Mouse (Mus musculus) ovary, adult 2 months (tissue): ENCODE results near the gene BC016579. TPM values are rescaled to one million over a fixed set of nuclear protein-coding genes. Genes with fewer than 3 reads are reported as not detected.

Experiments used
- polyA plus RNA-seq: library from polyadenylated mRNA; depleted of rRNA; stranded (reverse); fragments of >200 nt; gene quantifications from 2 replicates; pipeline ENCODE4 v1.2.3, GENCODE M21; 2012; rRNA removed

The BC016579 gene
- not detected in 2 replicates for polyA plus RNA-seq

GRCm38 (mm10) chr16:45653934-45654332 lies at the start of gene BC016579:
TSS of gene BC016579 (minus strand) at chr16:45654068.

DNA sequence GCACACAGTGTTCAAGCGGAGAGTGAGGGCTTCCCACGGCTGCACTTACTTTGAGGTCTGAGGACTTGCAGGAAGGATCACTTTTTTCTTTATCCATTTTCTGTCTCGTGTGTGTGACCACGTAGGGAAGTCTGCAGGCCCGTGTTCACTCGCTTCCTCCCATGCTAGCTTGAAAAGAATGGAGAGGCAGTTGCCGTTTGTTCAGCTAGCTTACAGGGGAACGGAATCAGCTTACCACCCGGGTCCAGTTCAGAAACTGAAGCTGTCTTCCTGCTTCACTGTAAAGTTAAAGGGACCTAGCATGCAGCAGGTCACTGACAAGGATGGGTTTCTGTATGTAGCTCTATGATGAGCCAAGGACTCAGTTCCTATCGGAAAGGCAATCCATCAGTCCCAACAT lies 39.7 kb upstream of the BC016579 start, which contains the start of gene Tmprss7:
TSS of gene Tmprss7 (minus strand) at position 101 of the 400 bp plus-strand sequence.

GRCm38 (mm10) chr16:45610267-45610666 lies 43.6 kb downstream of the BC016579 start, which contains the start of gene Gcsam:
TSS of gene Gcsam (plus strand) at chr16:45610380.

Other genes with a start within 250 kb of the BC016579 start
- gene Cd200, start 245.0 kb downstream of the BC016579 start, polyA plus RNA-seq, result 85.3 and 105 TPM in 2 replicates
- 0.54 and 1.0 TPM in 2 replicates for gene Gm609, start 161.1 kb downstream of the BC016579 start, polyA plus RNA-seq
- 0.15 and 0.22 TPM in 2 replicates for gene Gm17783, start 122.0 kb downstream of the BC016579 start, polyA plus RNA-seq
- gene Slc9c1, start 118.8 kb downstream of the BC016579 start, polyA plus RNA-seq, result not detected in 2 replicates
- gene Gcsam, start 43.7 kb downstream of the BC016579 start, polyA plus RNA-seq, result 0.14 and 0.16 TPM in 2 replicates
- 0.05 TPM in 1 of 2 replicates, not detected in the other for gene Tmprss7, start 39.6 kb upstream of the BC016579 start, polyA plus RNA-seq
- 0.79 and 1.1 TPM in 2 replicates for gene Tagln3, start 70.5 kb upstream of the BC016579 start, polyA plus RNA-seq
- 6.3 and 7.1 TPM in 2 replicates for gene Abhd10, start 88.9 kb upstream of the BC016579 start, polyA plus RNA-seq